Mouse (Mus musculus) E14TG2a.4 (cell line): ENCODE data around the gene Tgm2.

Source experiments
- H3K27me3 ChIP-seq: 2 replicates; pipeline ENCODE4 v1.6.1; 2014; ENCODE audit warnings: low read length, control low read depth; ENCODE audit not compliant: insufficient read depth
- H3K36me3 ChIP-seq: 2 replicates; pipeline ENCODE4 v1.6.1; 2014; ENCODE audit warnings: low read length, control low read depth; ENCODE audit not compliant: insufficient read depth
- H3K4me1 ChIP-seq: replicated peaks from 2 replicates; pipeline ENCODE4 v1.6.1; 2014; ENCODE audit warnings: low read depth, low read length, control low read depth
- H3K4me3 ChIP-seq: replicated peaks from 2 replicates; pipeline ENCODE4 v1.5.1; 2014; ENCODE audit warnings: mild to moderate bottlenecking, low read length
- H3K9me3 ChIP-seq: 2 replicates; pipeline ENCODE4 v1.6.1; 2014; ENCODE audit warnings: low read length, control low read depth
- CTCF ChIP-seq: conservative IDR thresholded peaks from 2 replicates; pipeline ENCODE4 v1.5.1; 2014; ENCODE audit warnings: low read length
- NANOG ChIP-seq: IDR thresholded peaks from 2 replicates; pipeline ENCODE4 v1.6.1; 2014; ENCODE audit warnings: borderline replicate concordance, low read length, mixed read lengths
- POU5F1 ChIP-seq: IDR thresholded peaks from 2 replicates; pipeline ENCODE4 v1.6.1; 2014; ENCODE audit warnings: low read length, borderline replicate concordance

The Tgm2 gene

DNA sequence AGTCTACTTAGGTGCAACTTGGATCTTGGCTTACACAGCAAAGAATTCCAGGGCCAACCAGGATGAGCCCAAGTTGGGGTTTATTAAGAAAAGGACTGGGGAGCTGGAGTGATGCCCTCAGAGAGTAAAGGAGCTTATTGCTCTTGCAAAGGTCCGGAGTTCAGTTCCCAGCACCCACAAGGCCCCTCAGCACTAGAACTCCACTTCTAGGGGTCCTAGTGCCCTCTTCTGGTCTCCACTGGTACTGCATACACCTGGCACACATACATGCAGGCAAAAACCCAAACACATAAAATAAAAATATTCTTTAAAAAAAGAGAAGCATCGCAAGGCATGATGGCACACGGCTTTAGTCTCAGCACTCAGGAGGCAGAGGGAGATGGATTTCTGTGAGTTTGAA, 4.8 kb upstream of the Tgm2 start:
- H3K36me3 ChIP-seq, result no peaks in the 10 kb centered on the region
- TF ChIP-seq POU5F1, result no peak
- TF ChIP-seq CTCF, result peak; percentile 88
- TF ChIP-seq NANOG, result no peak
- no peak overlapping the region for H3K4me3 ChIP-seq

DNA sequence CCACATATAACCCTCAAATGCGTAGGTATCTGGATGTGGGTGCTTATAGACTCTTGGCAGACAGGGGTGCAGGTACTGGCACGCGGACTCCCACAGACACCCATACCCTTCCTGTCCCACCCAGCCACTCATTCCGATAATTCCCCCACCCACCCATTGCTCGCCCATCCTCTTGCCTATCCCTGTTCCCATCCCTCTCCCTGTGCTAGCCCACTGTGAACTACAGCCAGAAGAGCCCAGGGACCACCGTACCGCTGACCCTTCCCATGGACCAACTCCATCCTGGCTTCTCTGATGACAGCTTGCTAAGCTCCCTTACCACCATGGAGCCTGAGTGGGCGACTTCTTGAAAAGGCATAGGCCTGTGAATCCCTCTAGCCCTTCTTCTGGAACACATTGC, 735 bp upstream of the Tgm2 start:
- Histone ChIP-seq H3K4me3 (no peak overlapping the region), H3K36me3 (no peaks in the 10 kb centered on the region), H3K4me1 (peaks cover 24% of the 10 kb centered on the region), H3K9me3 (peaks cover 5% of the 10 kb centered on the region), H3K27me3 (peaks cover 32% of the 10 kb centered on the region)
- TF ChIP-seq NANOG (no peak), POU5F1 (no peak), CTCF (no peak)

More for the DNA sequence above, 4.8 kb upstream of the Tgm2 start:
- Histone ChIP-seq H3K4me1 (peaks cover 49% of the 10 kb centered on the region), H3K9me3 (peaks cover 5% of the 10 kb centered on the region), H3K27me3 (peaks cover under 1% of the 10 kb centered on the region)

DNA sequence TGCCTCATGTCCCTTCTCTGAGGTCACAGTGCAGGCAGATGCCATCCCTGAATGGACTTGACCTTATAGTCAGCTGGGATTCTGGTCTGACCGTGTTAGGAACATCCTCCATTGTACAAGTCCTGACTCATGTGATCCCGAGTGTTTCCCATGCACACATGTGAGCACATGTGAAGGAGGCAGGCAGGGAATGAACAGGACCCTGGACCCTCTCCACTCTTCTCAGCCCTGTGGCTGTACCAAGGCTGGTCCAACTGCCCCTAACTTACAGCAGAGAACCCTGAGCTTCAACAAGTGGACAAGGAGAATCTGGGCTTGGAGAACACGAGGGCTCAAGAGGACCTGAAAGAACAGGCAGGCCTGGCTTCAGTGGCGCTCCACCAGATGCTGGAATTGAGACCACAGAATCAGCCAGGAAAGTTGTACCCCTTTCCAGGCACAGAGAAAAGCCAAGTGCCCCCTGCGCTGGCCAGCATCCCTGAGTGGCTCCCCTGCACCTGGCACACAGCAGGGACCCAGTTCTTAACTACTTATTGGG, 639 bp downstream of the Tgm2 start:
- Histone ChIP-seq H3K4me3 (peak overlapping the region; percentile 76), H3K36me3 (no peaks in the 10 kb centered on the region), H3K4me1 (peaks cover 17% of the 10 kb centered on the region), H3K27me3 (peaks cover 32% of the 10 kb centered on the region), H3K9me3 (no peaks in the 10 kb centered on the region)
- TF ChIP-seq CTCF (no peak), POU5F1 (no peak), NANOG (no peak)

DNA sequence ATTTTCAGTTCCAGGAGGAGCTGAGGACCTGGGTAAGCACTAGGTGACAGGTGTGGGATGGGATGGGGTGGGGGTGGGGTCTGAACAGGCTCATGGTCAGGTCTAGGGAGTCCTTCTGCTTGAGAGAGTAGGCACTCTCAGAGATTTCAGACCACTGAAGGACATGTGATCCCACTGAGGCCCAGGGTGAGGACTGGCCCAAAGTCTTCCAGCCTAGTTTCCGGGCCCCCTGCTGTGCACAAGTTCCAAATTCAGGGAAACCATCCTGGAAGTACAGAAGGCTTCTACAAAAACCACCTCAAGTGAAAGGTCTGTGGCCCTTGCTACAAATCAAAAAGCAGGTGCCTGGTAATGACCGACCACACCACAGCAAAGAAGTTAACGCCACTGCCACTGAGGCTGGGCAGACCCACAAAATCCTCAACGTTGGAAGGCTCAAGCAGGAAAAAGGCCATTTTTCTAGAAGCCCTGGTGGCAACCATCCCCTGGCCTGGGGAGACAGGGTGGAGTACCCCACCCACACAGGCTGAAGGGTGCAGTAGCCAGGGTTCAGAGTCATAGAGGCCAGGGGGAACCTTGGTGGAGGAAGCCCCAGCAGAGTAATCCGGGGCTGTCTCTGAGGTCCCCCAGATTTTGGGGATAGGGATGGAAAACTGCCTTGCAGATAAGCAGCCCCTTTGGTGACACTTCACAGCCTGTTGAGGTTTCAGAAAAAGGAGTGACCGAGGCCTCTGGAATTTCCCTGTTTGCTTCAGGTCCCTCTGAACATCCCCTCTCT, 1.3 kb downstream of the Tgm2 start:
- Histone ChIP-seq H3K36me3 (no peaks in the 10 kb centered on the region), H3K27me3 (peaks cover 32% of the 10 kb centered on the region), H3K4me3 (no peak overlapping the region), H3K4me1 (peaks cover 17% of the 10 kb centered on the region), H3K9me3 (no peaks in the 10 kb centered on the region)
- TF ChIP-seq POU5F1, result no peak
- TF ChIP-seq CTCF, result no peak
- TF ChIP-seq NANOG, result no peak

DNA sequence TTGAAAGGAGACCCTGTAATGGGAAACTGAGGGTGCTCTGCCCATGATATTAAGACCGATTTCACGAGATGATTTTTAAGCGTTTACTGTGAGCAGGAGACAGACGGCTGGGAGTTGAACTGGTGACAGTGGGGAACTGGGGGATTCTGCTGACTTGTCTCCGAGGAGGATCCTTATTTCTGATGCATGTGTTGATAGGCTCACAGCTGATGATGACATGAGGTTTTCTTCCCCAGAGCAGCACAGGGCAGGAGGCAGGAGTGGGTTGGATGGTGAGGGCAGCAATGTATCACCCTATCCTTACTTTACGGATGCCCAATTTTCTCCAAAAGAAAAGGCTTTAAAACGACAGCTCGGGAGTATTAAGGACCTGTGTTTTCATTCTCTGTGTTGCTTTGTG, 2.0 kb downstream of the Tgm2 start:
- Histone ChIP-seq H3K9me3 (no peaks in the 10 kb centered on the region), H3K27me3 (peaks cover 32% of the 10 kb centered on the region), H3K36me3 (no peaks in the 10 kb centered on the region), H3K4me1 (peaks cover 22% of the 10 kb centered on the region), H3K4me3 (no peak overlapping the region)
- TF ChIP-seq CTCF, result no peak

DNA sequence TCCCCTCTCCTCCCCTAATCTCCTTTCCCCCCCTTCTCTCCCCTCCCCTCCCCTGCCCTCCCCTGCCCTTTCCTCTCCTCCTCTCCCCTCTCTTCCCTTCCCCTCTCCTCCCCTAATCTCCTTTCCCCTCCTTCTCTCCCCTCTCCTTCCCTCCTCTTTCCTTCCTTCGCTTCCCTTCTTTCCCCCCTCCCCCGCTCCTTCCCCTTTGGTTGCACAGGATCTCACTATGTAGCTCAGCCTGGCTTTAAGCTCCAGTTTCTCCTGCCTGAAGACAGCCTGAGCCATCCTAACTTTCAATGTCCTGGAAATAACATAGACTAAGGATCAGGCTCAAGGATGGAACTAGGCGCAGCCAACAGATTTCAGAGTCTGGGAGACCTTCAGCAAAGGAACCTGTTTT, 2.4 kb downstream of the Tgm2 start:
- TF ChIP-seq POU5F1, result no peak
- no peak for TF ChIP-seq NANOG
- no peak for TF ChIP-seq CTCF
- H3K9me3 ChIP-seq, result no peaks in the 10 kb centered on the region
- H3K4me1 ChIP-seq, result peaks cover 22% of the 10 kb centered on the region
- H3K27me3 ChIP-seq, result peaks cover 32% of the 10 kb centered on the region
- no peaks in the 10 kb centered on the region for H3K36me3 ChIP-seq
- no peak overlapping the region for H3K4me3 ChIP-seq

DNA sequence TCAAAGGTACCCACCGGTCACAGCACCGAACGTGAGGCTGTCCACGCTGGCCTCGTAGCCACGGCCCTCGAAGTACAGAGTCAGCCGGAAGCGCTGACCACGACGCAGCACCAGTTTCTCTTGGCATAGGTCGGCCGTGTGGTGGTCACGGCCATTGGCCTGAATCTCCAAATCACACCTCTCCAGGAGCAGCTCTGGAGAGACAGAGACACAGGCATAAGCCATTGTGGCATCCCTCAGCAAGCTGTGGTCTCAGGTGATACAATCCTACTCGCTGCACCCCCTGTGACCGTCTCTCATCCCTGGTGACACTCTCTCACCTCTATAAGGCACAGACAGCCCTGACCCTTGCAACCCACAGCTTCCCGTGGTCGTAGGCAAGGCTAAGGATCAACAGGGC, 3.3 kb downstream of the Tgm2 start:
- H3K36me3 ChIP-seq, result no peaks in the 10 kb centered on the region
- no peak for TF ChIP-seq POU5F1
- H3K9me3 ChIP-seq, result peaks cover 4% of the 10 kb centered on the region; the same call in 1 of the 2 replicates
- H3K27me3 ChIP-seq, result peaks cover 32% of the 10 kb centered on the region
- H3K4me1 ChIP-seq, result peaks cover 22% of the 10 kb centered on the region
- H3K4me3 ChIP-seq, result no peak overlapping the region

DNA sequence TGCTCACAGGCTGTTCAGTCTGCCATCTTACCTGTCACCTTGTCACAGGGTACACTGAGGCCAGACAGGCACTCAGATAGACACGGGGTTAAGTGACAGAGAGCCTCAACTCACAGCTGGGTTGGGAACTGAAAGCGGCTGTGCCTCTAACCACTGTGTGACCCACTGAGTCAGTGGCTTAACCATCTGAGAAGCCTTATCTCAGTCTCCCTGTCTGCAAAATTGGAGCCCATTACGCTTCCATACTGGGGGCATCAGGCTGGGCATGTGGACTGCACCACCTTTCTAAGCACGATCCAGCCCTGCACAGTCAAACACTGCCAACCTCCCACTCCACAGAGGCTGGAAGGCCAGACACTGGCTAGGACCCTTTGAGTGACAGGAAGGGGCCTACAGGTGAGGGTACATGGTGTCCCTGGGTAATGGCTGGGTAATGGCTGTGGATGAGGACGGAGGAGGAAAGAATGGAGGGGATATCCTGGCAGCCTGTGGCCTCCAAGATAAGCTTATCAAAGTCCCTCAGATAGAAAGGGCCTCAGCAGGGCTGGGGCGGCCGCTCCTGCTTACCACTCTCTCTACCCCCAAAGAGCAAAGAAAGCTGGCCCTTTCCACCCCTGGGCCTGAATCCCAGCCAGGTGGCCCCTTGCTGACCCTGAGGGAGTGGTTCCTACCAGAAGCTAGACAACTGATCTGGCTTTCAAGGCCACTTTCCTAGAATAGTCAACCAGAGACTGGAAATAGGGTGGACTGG, 4.4 kb downstream of the Tgm2 start:
- Histone ChIP-seq H3K36me3 (no peaks in the 10 kb centered on the region), H3K27me3 (peaks cover 32% of the 10 kb centered on the region), H3K9me3 (peaks cover 4% of the 10 kb centered on the region; the same call in 1 of the 2 replicates), H3K4me1 (peaks cover 22% of the 10 kb centered on the region), H3K4me3 (no peak overlapping the region)
- TF ChIP-seq CTCF, result no peak

DNA sequence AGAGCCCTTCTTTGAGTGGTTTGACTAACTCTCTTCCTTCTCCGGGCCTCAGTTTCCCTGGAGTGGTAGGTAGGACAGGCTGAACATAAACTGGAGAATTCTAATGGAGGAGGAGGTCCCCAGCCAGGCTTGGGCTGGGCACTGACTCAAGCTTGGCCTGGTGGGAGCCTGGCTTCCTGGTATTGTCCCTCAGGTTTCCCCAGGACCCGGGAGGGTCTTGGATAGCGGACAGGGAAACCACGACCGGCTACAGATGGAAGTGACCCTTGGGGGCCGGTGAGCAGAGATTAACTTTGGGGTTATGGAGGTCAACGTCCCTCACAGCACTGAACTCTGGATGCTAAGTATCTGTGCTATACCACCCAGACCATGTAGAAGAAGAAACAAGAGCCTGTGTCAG, 5.0 kb downstream of the Tgm2 start:
- H3K27me3 ChIP-seq, result peaks cover 32% of the 10 kb centered on the region
- H3K4me1 ChIP-seq, result peaks cover 20% of the 10 kb centered on the region
- H3K9me3 ChIP-seq, result peaks cover 4% of the 10 kb centered on the region; the same call in 1 of the 2 replicates
- TF ChIP-seq NANOG (no peak), POU5F1 (no peak), CTCF (no peak)
- no peak overlapping the region for H3K4me3 ChIP-seq
- H3K36me3 ChIP-seq, result no peaks in the 10 kb centered on the region
